Mouse (Mus musculus): ENCODE measurements around the gene Ric3.

- TF ChIP-seq CTCF (IDR thresholded peaks at IDR 0.05; ENCODE audit: extremely low read depth, insufficient read depth, insufficient read length, insufficient replicate concordance) (no peak), POLR2A (IDR thresholded peaks at IDR 0.05; ENCODE audit: low read depth, low read length) (no peak)
Observed at GRCm38 (mm10) chr7:109082269-109083112, 640 bp downstream of the Ric3 start.
